Mouse (Mus musculus) CH12.LX (cell line): ENCODE measurements around the gene Ccdc38.

Experiments used
- CTCF ChIP-seq, 2 experiments: IDR thresholded peaks in 1 of 2; conservative IDR thresholded peaks in 1 of 2; 2 replicates each; pipeline ENCODE4 v1.5.1; 2011 to 2012; ENCODE audit warnings: low read depth in 2 of 2, low read length in 2 of 2, improper control_type of control experiment in 1 of 2, inconsistent platforms in 1 of 2, mild to moderate bottlenecking in 1 of 2, moderate library complexity in 1 of 2
- EP300 ChIP-seq: IDR thresholded peaks from 2 replicates; pipeline ENCODE4 v1.6.1; 2011; ENCODE audit warnings: low read length, improper control_type of control experiment
- NRF1 ChIP-seq: IDR thresholded peaks from 2 replicates; pipeline ENCODE4 v1.6.1; 2014; ENCODE audit warnings: low read depth, mild to moderate bottlenecking, inconsistent platforms, low read length, improper control_type of control experiment, moderate library complexity
- POLR2A ChIP-seq: IDR thresholded peaks from 2 replicates; pipeline ENCODE4 v1.6.1; 2011; ENCODE audit warnings: low read depth, mild to moderate bottlenecking, improper control_type of control experiment, low read length
- TCF12 ChIP-seq: IDR thresholded peaks from 2 replicates; pipeline ENCODE4 v1.6.1; 2014; ENCODE audit warnings: low read depth, mild to moderate bottlenecking, inconsistent platforms, low read length, improper control_type of control experiment
- USF2 ChIP-seq: conservative IDR thresholded peaks from 2 replicates; pipeline ENCODE4 v1.6.1; 2011; ENCODE audit warnings: low read depth, low read length, improper control_type of control experiment
- ZC3H11A ChIP-seq: IDR thresholded peaks from 2 replicates; pipeline ENCODE4 v1.6.1; 2012; ENCODE audit warnings: low read depth, mild to moderate bottlenecking, inconsistent platforms, low read length, improper control_type of control experiment

DNA sequence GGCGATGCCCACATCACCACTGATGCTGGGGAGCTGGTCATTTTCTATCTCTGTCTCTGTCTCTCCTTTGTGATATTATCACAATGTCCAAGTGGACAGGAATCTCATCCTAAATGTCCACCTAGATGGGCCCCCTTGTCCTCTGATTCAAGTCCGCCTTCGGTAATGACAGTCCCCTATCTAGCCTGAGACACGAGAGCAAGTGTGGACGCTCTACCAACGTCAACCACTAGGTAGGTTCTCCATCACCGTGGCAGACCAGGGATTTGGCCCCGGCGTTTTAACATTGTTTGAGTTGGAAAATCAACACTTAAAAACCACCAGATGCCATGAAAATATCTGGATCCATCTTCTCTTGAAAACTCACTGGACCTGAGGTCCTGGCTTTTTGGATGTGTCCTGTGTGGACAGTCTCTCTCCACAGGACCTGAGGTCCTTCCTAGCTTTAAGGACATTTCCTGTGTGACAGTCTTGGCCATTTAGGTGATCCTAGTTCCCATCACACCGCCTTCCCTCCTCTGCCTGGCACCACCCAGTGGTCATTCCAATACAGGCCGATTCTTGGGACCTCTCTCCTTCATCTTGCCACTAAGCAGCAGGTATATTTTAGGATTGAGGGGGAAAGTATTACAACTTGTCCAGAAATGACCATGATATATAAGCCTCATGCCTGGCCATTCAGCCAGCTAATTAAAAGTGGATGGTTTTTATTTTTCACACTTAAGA lies 27.6 kb downstream of the Ccdc38 start:
- TF ChIP-seq TCF12 = no peak
- TF ChIP-seq EP300 = no peak
- no peak for TF ChIP-seq POLR2A
- no peak for TF ChIP-seq ZC3H11A
- no peak for TF ChIP-seq USF2
- no peak for TF ChIP-seq NRF1
- peak in 1 of 2 experiments; percentile 56; a peak in 2 of 4 replicates for TF ChIP-seq CTCF (conservative IDR thresholded peaks at IDR 0.05 in 1 of 2, IDR thresholded peaks at IDR 0.05 in 1 of 2; ENCODE audit: low read depth in 2 of 2, low read length in 2 of 2)
